Mouse (Mus musculus) MEL (cell line): ENCODE results near the gene Iqch. TPM values are rescaled to one million over a fixed set of nuclear protein-coding genes. Genes with fewer than 3 reads are reported as not detected.

Experiments used
- DNase-seq: peaks from one replicate; pipeline ENCODE4 v3.0.0; 2011; ENCODE audit warnings: low read depth, low spot score
- H3K27ac ChIP-seq: 2 replicates; pipeline ENCODE4 v1.5.1; 2012; ENCODE audit warnings: low read depth, mild to moderate bottlenecking, control low read depth, low read length, moderate library complexity; ENCODE audit not compliant: control insufficient read depth
- H3K27me3 ChIP-seq, 2 experiments: fragments of 150-350 bp in 1 of 2; sonication (generic) in 1 of 2; 2 replicates each; pipeline ENCODE4 v1.6.1; 2012; ENCODE audit warnings: low read length in 2 of 2, mild to moderate bottlenecking in 2 of 2, improper control_type of control experiment in 1 of 2, moderate library complexity in 1 of 2; ENCODE audit not compliant: insufficient read depth in 2 of 2, control insufficient read depth in 1 of 2
- H3K36me3 ChIP-seq, 2 experiments: 2 replicates each; pipeline ENCODE4 v1.6.1; 2012 to 2014; ENCODE audit warnings: low read length in 2 of 2, improper control_type of control experiment in 1 of 2, inconsistent platforms in 1 of 2, mild to moderate bottlenecking in 1 of 2; ENCODE audit not compliant: insufficient read depth in 2 of 2, control insufficient read depth in 1 of 2
- H3K4me1 ChIP-seq, 2 experiments: fragments of 150-350 bp in 1 of 2; sonication (generic) in 1 of 2; 2 replicates each; pipeline ENCODE4 v1.6.1; 2012; ENCODE audit warnings: low read length in 2 of 2, improper control_type of control experiment in 1 of 2, mild to moderate bottlenecking in 1 of 2; ENCODE audit not compliant: insufficient read depth in 2 of 2, control insufficient read depth in 1 of 2
- H3K4me3 ChIP-seq, 2 experiments: fragments of 150-350 bp in 1 of 2; sonication (generic) in 1 of 2; 2 replicates each; pipeline ENCODE4 v1.5.1; 2012; ENCODE audit warnings: low read depth in 2 of 2, low read length in 2 of 2, mild to moderate bottlenecking in 2 of 2, moderate library complexity in 2 of 2, control low read depth in 1 of 2, improper control_type of control experiment in 1 of 2; ENCODE audit not compliant: control insufficient read depth in 1 of 2, insufficient read depth in 1 of 2
- H3K79me2 ChIP-seq: 2 replicates; pipeline ENCODE4 v1.6.1; 2012; ENCODE audit warnings: mild to moderate bottlenecking, low read length, moderate library complexity; ENCODE audit not compliant: control insufficient read depth, poor library complexity, insufficient read depth
- H3K9ac ChIP-seq: 2 replicates; pipeline ENCODE4 v1.6.1; 2012; ENCODE audit warnings: low read depth, mild to moderate bottlenecking, control low read depth, low read length, moderate library complexity; ENCODE audit not compliant: control insufficient read depth, poor library complexity, severe bottlenecking
- H3K9me3 ChIP-seq: fragments of 150-350 bp; sonication (generic); replicated peaks from 2 replicates; pipeline ENCODE4 v1.6.1; 2012; ENCODE audit warnings: mild to moderate bottlenecking, low read length, improper control_type of control experiment, moderate library complexity; ENCODE audit not compliant: insufficient read depth
- E2F4 ChIP-seq: IDR thresholded peaks from 2 replicates; pipeline ENCODE4 v1.6.1; 2011; ENCODE audit warnings: low read depth, low read length, improper control_type of control experiment, borderline replicate concordance
- HCFC1 ChIP-seq: IDR thresholded peaks from 2 replicates; pipeline ENCODE4 v1.6.1; 2012; ENCODE audit warnings: low read depth, mild to moderate bottlenecking, inconsistent platforms, low read length, improper control_type of control experiment, moderate library complexity
- KAT2A ChIP-seq: conservative IDR thresholded peaks from 2 replicates; pipeline ENCODE4 v1.6.1; 2012; ENCODE audit warnings: low read depth, low read length, improper control_type of control experiment, inconsistent platforms
- MAFK ChIP-seq: IDR thresholded peaks from 2 replicates; pipeline ENCODE4 v1.6.1; 2011; ENCODE audit warnings: low read depth, mild to moderate bottlenecking, low read length, improper control_type of control experiment, borderline replicate concordance
- MEF2A ChIP-seq: IDR thresholded peaks from 2 replicates; pipeline ENCODE4 v1.6.1; 2014; ENCODE audit warnings: low read depth, mild to moderate bottlenecking, inconsistent platforms, low read length, improper control_type of control experiment; ENCODE audit not compliant: poor library complexity, insufficient replicate concordance, severe bottlenecking; ENCODE audit errors: extremely low read depth
- MYC ChIP-seq: IDR thresholded peaks from 2 replicates; pipeline ENCODE4 v1.6.1; 2011; ENCODE audit warnings: low read depth, mild to moderate bottlenecking, low read length, improper control_type of control experiment, moderate library complexity
- NELFE ChIP-seq: IDR thresholded peaks from 2 replicates; pipeline ENCODE4 v1.6.1; 2011; ENCODE audit warnings: low read depth, low read length, improper control_type of control experiment
- POLR2AphosphoS2 ChIP-seq: IDR thresholded peaks from 2 replicates; pipeline ENCODE4 v1.6.1; 2011; ENCODE audit warnings: low read length, improper control_type of control experiment
- POLR2AphosphoS5 ChIP-seq: IDR thresholded peaks from 2 replicates; pipeline ENCODE4 v1.6.1; 2012; ENCODE audit warnings: low read depth, borderline replicate concordance, mild to moderate bottlenecking, inconsistent platforms, low read length, moderate library complexity, mixed read lengths
- RAD21 ChIP-seq: IDR thresholded peaks from 2 replicates; pipeline ENCODE4 v1.6.1; 2011; ENCODE audit warnings: mild to moderate bottlenecking, low read depth, low read length, improper control_type of control experiment
- RCOR1 ChIP-seq: IDR thresholded peaks from 2 replicates; pipeline ENCODE4 v1.6.1; 2012; ENCODE audit warnings: low read depth, mild to moderate bottlenecking, inconsistent platforms, low read length, improper control_type of control experiment
- TBP ChIP-seq: IDR thresholded peaks from 2 replicates; pipeline ENCODE4 v1.8.0; 2011; ENCODE audit warnings: low read depth, low read length, improper control_type of control experiment
- TCF12 ChIP-seq: IDR thresholded peaks from 2 replicates; pipeline ENCODE4 v1.6.1; 2014; ENCODE audit warnings: low read depth, mild to moderate bottlenecking, inconsistent platforms, low read length, improper control_type of control experiment, moderate library complexity
- USF1 ChIP-seq: IDR thresholded peaks from 2 replicates; pipeline ENCODE4 v1.6.1; 2014; ENCODE audit warnings: low read depth, mild to moderate bottlenecking, inconsistent platforms, low read length, improper control_type of control experiment, moderate library complexity
- USF2 ChIP-seq, 2 experiments: IDR thresholded peaks; 2 replicates each; pipeline ENCODE4 v1.6.1; 2011 to 2012; ENCODE audit warnings: improper control_type of control experiment in 2 of 2, low read length in 2 of 2, borderline replicate concordance in 1 of 2, inconsistent platforms in 1 of 2, low read depth in 1 of 2, mild to moderate bottlenecking in 1 of 2; ENCODE audit not compliant: insufficient read depth in 1 of 2
- ZC3H11A ChIP-seq: IDR thresholded peaks from 2 replicates; pipeline ENCODE4 v1.6.1; 2012; ENCODE audit warnings: low read depth, mild to moderate bottlenecking, inconsistent platforms, low read length, improper control_type of control experiment
- ZKSCAN1 ChIP-seq: IDR thresholded peaks from 2 replicates; pipeline ENCODE4 v1.6.1; 2012; ENCODE audit warnings: low read depth, mild to moderate bottlenecking, inconsistent platforms, low read length, improper control_type of control experiment, moderate library complexity
- polyA plus RNA-seq, 2 experiments: library from polyadenylated mRNA; stranded (reverse) in 1 of 2; unstranded in 1 of 2; fragments of >175 nt in 1 of 2; fragments of >200 nt in 1 of 2; gene quantifications; 2 replicates each; pipeline versions ENCODE4 v1.2.1 to v1.2.4; 2012; ENCODE audit warnings: low replicate concordance in 2 of 2, low read depth in 1 of 2; ENCODE audit not compliant: insufficient read length in 2 of 2, insufficient read depth in 1 of 2, missing spikeins in 1 of 2
- total RNA-seq: library from RNA; depleted of rRNA; stranded (reverse); fragments of 300-350 nt; gene quantifications from 2 replicates; pipeline ENCODE4 v1.2.3, GENCODE M21; 2012

The Iqch gene
- total and polyA plus RNA-seq, 3 experiments: not detected

GRCm38 (mm10) chr9:63648520-63648918 is 46.2 kb upstream of the Iqch start:
- H3K36me3 ChIP-seq: no peaks in the 10 kb centered on the region

GRCm38 (mm10) chr9:63647581-63648519 is 45.6 kb upstream of the Iqch start:
- TF ChIP-seq POLR2AphosphoS2 (peak; percentile 57), USF1 (no peak)
- Histone ChIP-seq H3K4me3 (no peak overlapping the region), H3K9ac (no peak overlapping the region), H3K27me3 (no peaks in the 10 kb centered on the region), H3K79me2 (no peaks in the 10 kb centered on the region), H3K36me3 (no peaks in the 10 kb centered on the region), H3K9me3 (no peaks in the 10 kb centered on the region), H3K27ac (no peak overlapping the region), H3K4me1 (no peaks in the 10 kb centered on the region)
- no peak for DNase-seq

More at GRCm38 (mm10) chr9:63648520-63648918, 46.2 kb upstream of the Iqch start:
- TF ChIP-seq ZKSCAN1: no peak
- no peak for TF ChIP-seq KAT2A
- no peak for TF ChIP-seq ZC3H11A
- no peak for TF ChIP-seq MYC
- TF ChIP-seq TBP: no peak
- no peak for TF ChIP-seq MEF2A
- no peak for TF ChIP-seq RAD21
- TF ChIP-seq MAFK: no peak
- no peak for TF ChIP-seq E2F4
- TF ChIP-seq NELFE: no peak
- no peak for TF ChIP-seq RCOR1
- no peak for TF ChIP-seq USF2 (IDR thresholded peaks at IDR 0.05; ENCODE audit: borderline replicate concordance in 1 of 2, insufficient read depth in 1 of 2, low read depth in 1 of 2, low read length in 2 of 2)
- no peak for TF ChIP-seq TCF12
- no peak for TF ChIP-seq POLR2AphosphoS5
- TF ChIP-seq HCFC1: no peak
- no peak for DNase-seq
- H3K9ac ChIP-seq: no peak overlapping the region
- H3K27me3 ChIP-seq: no peaks in the 10 kb centered on the region
- no peaks in the 10 kb centered on the region for H3K4me1 ChIP-seq
- no peak overlapping the region for H3K27ac ChIP-seq
- no peaks in the 10 kb centered on the region for H3K79me2 ChIP-seq
- H3K9me3 ChIP-seq: no peaks in the 10 kb centered on the region
- no peak overlapping the region for H3K4me3 ChIP-seq
